Mouse (Mus musculus): ENCODE results near the gene Col4a2. TPM values are rescaled to one million over a fixed set of nuclear protein-coding genes. Genes with fewer than 3 reads are reported as not detected.

Col4a2 gene
- polyA plus RNA-seq (2015; fragmentation: Nextera tagmentation; extraction: Ambion mirVana): 121 and 126 TPM in 2 replicates

DNA sequence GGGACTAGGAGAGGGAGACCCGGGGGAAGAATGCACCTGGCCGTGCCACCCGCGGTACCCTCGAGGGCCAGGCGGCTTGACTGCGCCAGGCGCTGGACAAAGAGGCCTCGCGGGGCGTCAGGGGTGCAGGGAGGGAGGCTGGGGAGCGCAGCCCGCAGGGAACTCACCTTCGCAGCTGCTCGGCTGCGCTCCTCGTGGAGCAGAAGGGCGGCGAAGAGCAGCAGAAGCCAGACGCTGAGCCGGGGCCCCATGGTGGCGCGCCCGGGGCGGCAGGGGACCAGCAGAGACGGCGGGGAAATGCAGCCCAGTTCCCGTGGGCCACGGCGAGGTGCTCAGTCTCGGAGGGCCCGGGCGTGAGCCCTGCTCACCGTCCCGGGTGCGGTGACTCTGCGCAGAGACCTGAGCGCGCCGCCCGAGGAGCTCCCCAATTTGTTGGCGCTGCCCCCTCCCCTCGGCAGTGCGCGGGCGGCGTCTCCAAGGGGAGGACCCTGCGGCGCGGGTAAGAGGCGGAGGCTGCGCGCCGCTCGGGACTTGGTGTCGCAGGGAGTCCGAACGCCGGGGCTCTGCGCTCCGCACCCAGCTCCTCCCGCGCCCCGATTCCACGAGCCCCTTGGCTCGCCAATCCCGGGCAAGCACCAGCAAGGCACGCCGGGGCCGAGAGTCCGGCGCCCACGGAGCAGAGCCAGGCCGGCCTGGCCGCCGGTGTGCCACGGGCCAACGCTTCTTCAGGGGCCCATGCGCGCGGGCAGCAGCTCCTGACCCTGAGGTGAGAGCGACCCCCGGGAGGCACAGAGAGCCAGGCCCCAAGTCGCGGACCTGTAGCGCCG, at the start of gene Col4a2, which contains the start of gene Col4a1:
Gene Col4a2, plus strand, starts transcription at position 457 of the 827 bp plus-strand sequence.
Gene Col4a1, minus strand, starts transcription at position 478 of the 827 bp plus-strand sequence.
- Histone ChIP-seq H3K27ac (peak within 1 kb of the TSS; percentile 90), H3K36me3 (peaks cover 4% of the 10 kb centered on the region; the same call in 1 of the 2 replicates), H3K4me2 (peak within 1 kb of the TSS; percentile 71), H3K9me3 (no peaks in the 10 kb centered on the region), H3K27me3 (no peaks in the 10 kb centered on the region), H3K4me1 (peaks cover 71% of the 10 kb centered on the region), H3K4me3 (peak within 1 kb of the TSS; percentile 77), H3K9ac (peak within 1 kb of the TSS; percentile 90)
- ATAC-seq (ENCODE audit: borderline replicate concordance, extremely low read depth, low FRiP score, low TSS enrichment): peak; percentile 86
- under 1% methylated on average over 84 of the region's 87 CpGs for WGBS

DNA sequence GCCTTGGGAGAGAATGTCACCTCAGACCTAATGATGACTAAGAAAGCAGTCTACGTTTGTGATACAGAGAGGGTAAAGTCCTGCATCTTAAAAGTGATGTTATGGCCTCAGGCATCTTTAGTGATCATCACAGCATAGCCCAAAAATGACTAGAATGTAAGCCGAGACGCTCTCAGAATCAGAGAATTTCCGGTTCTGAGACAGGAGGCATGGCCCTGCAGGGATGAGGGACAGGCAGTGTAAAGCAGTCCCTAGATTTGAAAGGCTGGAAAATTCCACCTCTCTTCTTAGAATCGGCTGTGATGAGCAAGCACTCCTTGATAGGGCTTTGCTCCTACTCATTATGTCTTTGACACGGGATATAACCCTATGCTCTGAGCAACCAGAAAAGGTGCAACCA, 48.8 kb upstream of the Col4a2 start:
- Histone ChIP-seq H3K9me3 (no peaks in the 10 kb centered on the region), H3K27ac (no peak overlapping the region), H3K27me3 (no peaks in the 10 kb centered on the region), H3K4me3 (no peak overlapping the region), H3K9ac (no peak overlapping the region), H3K36me3 (peaks cover 9% of the 10 kb centered on the region; the same call in 1 of the 2 replicates), H3K4me2 (no peak overlapping the region), H3K4me1 (peaks cover 68% of the 10 kb centered on the region)
- ATAC-seq (ENCODE audit: borderline replicate concordance, extremely low read depth, low FRiP score, low TSS enrichment): no peak
- 84% methylated on average over 6 of the region's 6 CpGs for whole genome bisulfite sequencing

DNA sequence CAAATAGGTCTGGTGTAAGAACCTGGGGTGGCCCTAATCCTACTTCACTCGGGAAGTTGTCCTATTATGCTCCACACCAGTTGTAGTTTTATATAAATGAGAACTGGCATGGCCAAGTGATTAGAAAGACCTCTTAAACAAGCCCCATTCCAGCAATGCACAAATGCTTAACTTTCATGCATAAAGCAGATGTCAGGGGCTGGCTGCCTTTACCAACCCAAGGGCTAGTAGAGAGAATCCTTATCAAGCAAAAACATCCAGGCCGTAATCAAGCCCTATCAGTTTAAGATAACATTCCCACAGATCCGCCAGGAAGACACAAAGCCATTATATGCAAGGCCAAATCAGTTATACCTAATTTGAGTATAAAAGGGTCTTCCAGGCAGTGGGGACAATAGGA, 46.6 kb upstream of the Col4a2 start:
- no peak overlapping the region for H3K4me3 ChIP-seq
- no peak overlapping the region for H3K9ac ChIP-seq
- peaks cover 55% of the 10 kb centered on the region for H3K4me1 ChIP-seq
- no peak overlapping the region for H3K27ac ChIP-seq
- no peaks in the 10 kb centered on the region for H3K27me3 ChIP-seq
- H3K4me2 ChIP-seq: no peak overlapping the region
- 74% methylated on average over 3 of the region's 3 CpGs for WGBS
- no peak for ATAC-seq (ENCODE audit: borderline replicate concordance, extremely low read depth, low FRiP score, low TSS enrichment)
- peaks cover 9% of the 10 kb centered on the region; the same call in 1 of the 2 replicates for H3K36me3 ChIP-seq
- H3K9me3 ChIP-seq: no peaks in the 10 kb centered on the region

DNA sequence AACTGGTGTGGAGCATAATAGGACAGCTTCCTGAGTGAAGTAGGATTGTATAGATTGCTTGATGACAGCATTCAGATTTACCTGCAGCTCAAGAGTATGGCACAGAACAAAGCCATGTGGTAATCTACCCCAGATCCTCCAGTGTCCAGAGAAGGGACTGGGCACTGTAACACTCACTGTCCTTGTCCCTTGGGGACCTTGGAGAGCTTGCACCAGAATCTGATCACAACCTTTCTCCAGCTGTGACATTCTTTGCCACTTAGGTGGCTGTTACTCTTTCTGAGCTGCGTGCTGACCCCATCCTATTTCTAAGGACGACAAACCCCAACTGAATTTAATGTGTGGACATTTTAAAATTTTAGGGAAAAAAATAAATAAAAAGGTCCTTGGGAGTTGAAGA, 46.1 kb upstream of the Col4a2 start:
- WGBS: 73% methylated on average over 2 of the region's 2 CpGs
- Histone ChIP-seq H3K9me3 (no peaks in the 10 kb centered on the region), H3K27ac (no peak overlapping the region), H3K9ac (no peak overlapping the region), H3K4me1 (peaks cover 55% of the 10 kb centered on the region), H3K36me3 (peaks cover 9% of the 10 kb centered on the region; the same call in 1 of the 2 replicates), H3K27me3 (no peaks in the 10 kb centered on the region), H3K4me3 (no peak overlapping the region), H3K4me2 (no peak overlapping the region)
- ATAC-seq (ENCODE audit: borderline replicate concordance, extremely low read depth, low FRiP score, low TSS enrichment): no peak

DNA sequence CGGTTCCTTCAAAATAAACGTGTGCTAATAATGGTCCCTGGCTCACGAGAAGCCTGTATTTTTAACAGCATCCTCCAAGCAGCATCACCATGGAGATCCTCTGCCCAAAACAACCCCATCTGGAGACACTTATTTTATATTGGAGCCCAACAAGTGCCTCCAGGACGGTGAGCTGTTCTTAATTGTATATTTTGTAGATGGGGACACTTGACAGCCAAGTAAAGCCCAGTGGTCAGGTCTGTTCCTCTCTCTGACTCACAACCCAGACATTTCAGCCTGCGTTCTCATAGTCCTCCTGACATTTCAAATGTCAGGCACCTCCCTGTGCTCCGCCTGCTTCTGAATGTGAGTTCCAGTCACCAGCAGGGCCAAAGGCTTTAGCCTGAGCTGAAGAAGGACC, 43.9 kb upstream of the Col4a2 start:
- 65% methylated on average over 6 of the region's 6 CpGs for WGBS
- ATAC-seq (ENCODE audit: borderline replicate concordance, extremely low read depth, low FRiP score, low TSS enrichment): no peak
- Histone ChIP-seq H3K36me3 (peaks cover 9% of the 10 kb centered on the region; the same call in 1 of the 2 replicates), H3K9me3 (no peaks in the 10 kb centered on the region), H3K4me1 (peaks cover 62% of the 10 kb centered on the region), H3K4me2 (no peak overlapping the region), H3K4me3 (no peak overlapping the region), H3K27ac (no peak overlapping the region), H3K27me3 (no peaks in the 10 kb centered on the region), H3K9ac (no peak overlapping the region)

DNA sequence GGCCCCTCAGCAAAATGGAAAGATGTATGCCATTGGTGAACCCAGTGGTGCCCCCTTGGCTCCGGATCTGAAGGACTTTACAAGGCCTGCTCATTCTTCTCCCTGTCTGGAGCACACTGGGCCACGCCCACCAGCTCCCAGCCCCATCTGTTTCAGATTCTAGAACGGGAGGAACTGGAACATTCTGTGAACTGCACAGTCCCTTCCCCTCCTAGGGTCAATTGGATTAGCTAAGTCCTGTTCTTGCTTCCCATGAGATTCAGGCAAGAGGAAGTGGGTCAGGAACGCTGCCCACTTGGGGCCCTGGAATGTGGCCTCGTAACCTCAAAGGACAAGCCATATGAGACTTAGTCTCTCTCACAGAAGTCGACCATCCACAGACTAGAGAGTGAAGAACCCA, 41.8 kb upstream of the Col4a2 start:
- Histone ChIP-seq H3K4me2 (no peak overlapping the region), H3K27me3 (no peaks in the 10 kb centered on the region), H3K9ac (no peak overlapping the region), H3K27ac (no peak overlapping the region), H3K4me3 (no peak overlapping the region), H3K36me3 (peaks cover 9% of the 10 kb centered on the region; the same call in 1 of the 2 replicates), H3K9me3 (no peaks in the 10 kb centered on the region), H3K4me1 (peaks cover 72% of the 10 kb centered on the region)
- WGBS: 57% methylated on average over 6 of the region's 6 CpGs
- ATAC-seq (ENCODE audit: borderline replicate concordance, extremely low read depth, low FRiP score, low TSS enrichment): no peak

DNA sequence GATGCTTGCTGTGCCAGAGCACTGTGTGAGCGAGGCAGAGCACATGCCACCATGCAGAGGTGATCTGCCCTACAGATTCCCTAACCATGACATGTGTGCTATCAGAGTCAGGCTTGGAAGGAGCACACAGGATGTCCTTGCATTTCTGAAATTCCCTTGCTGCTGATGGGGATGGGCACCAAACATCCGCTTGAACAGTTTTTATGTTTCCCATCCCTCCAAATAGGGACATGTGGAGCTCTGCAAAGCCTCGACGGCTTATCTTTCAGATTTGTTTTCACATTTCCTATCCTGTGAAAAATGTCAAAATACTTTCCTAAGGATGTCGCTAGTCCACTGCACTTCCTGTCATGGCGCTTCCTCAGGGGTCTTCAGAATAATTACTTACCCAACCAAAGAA, 40.4 kb upstream of the Col4a2 start:
- ATAC-seq (ENCODE audit: borderline replicate concordance, extremely low read depth, low FRiP score, low TSS enrichment): no peak
- Histone ChIP-seq H3K4me1 (peaks cover 85% of the 10 kb centered on the region), H3K27me3 (no peaks in the 10 kb centered on the region), H3K4me2 (no peak overlapping the region), H3K9ac (no peak overlapping the region), H3K27ac (peak overlapping the region; percentile 56; the same call in 1 of the 2 replicates), H3K9me3 (no peaks in the 10 kb centered on the region), H3K36me3 (no peaks in the 10 kb centered on the region), H3K4me3 (no peak overlapping the region)
- WGBS: 50% methylated on average over 6 of the region's 6 CpGs

DNA sequence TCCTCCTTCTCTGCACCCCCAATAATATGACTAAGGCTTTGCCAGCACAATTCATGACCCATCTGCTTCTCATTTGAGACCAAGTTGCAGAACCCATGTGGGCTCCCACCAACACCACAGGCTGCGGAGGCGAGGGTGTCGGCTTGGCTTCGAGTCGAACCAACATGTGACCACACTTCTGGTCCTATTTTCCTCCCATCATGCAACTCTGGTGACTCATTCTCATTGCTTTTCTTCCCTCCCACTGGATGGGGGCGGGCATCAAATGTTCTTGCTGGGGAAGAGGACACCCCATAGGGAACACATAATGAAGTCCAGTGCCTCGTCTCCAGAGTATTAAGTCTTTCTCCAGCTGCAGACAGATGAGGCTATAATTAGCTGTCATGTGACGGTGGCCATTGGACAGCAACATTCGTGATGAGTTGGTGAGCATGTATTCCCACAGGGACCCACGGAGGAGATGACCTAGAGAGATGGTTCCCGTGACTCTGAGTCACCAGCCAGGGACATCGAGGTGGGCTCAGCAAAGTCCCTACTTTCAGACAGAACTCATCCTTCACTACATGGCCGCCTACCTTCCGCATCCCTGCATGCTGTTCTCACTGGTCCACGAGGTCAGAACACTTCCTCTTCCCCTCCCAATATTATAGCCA, 39.0 kb upstream of the Col4a2 start:
- WGBS: 69% methylated on average over 15 of the region's 15 CpGs
- Histone ChIP-seq H3K36me3 (no peaks in the 10 kb centered on the region), H3K9ac (no peak overlapping the region), H3K4me2 (no peak overlapping the region), H3K27ac (peak overlapping the region; percentile 38; the same call in 1 of the 2 replicates), H3K27me3 (no peaks in the 10 kb centered on the region), H3K4me1 (peaks cover 85% of the 10 kb centered on the region), H3K9me3 (no peaks in the 10 kb centered on the region), H3K4me3 (no peak overlapping the region)
- no peak for ATAC-seq (ENCODE audit: borderline replicate concordance, extremely low read depth, low FRiP score, low TSS enrichment)

DNA sequence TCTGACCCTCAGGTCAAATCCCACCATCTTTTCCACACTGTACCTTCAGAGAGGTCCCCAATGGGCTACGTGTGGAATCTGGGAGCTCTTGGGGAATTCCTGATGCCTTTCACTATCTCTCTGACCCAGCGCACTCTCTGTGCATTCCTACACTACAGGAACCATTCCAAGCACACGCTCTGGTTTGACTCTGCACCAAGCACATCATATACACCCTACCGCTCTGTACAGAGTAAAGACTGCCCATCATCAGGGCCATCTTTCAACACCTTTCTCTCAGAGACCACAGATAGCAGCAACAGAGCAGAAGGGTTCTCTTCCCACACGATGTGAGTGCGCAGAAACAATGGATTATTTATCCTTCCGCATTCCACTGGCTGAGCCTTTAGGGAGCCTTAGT, 38.2 kb upstream of the Col4a2 start:
- no peak for ATAC-seq (ENCODE audit: borderline replicate concordance, extremely low read depth, low FRiP score, low TSS enrichment)
- H3K36me3 ChIP-seq: no peaks in the 10 kb centered on the region
- peak overlapping the region; percentile 38; the same call in 1 of the 2 replicates for H3K27ac ChIP-seq
- no peaks in the 10 kb centered on the region for H3K9me3 ChIP-seq
- WGBS: 59% methylated on average over 7 of the region's 7 CpGs
- H3K4me2 ChIP-seq: no peak overlapping the region
- no peaks in the 10 kb centered on the region for H3K27me3 ChIP-seq
- no peak overlapping the region for H3K9ac ChIP-seq
- H3K4me3 ChIP-seq: no peak overlapping the region
- peaks cover 85% of the 10 kb centered on the region for H3K4me1 ChIP-seq

DNA sequence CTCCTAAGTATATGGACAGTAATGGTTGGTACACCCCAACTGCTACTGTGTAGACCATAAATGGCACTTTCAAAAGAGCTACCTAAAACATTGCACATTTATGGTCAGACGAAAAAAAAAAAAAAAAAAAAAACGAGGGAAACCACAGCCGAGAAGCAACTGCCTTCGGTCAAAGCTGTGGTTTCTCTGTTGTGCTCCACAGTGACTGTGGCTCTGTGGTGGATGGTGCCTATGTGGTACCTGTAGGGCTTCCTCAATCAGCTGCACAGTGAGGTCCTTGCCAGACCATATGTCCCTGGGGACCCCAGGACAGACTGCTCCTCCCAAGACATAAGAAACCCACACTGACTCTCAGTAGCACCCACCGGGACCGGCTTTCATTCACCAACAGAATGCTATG, 36.3 kb upstream of the Col4a2 start:
- 66% methylated on average over 5 of the region's 6 CpGs for WGBS
- Histone ChIP-seq H3K27me3 (no peaks in the 10 kb centered on the region), H3K9ac (peak overlapping the region; percentile 17; the same call in 1 of the 2 replicates), H3K36me3 (no peaks in the 10 kb centered on the region), H3K4me3 (no peak overlapping the region), H3K4me2 (no peak overlapping the region), H3K9me3 (no peaks in the 10 kb centered on the region), H3K4me1 (peaks cover 96% of the 10 kb centered on the region), H3K27ac (no peak overlapping the region)
- no peak for ATAC-seq (ENCODE audit: borderline replicate concordance, extremely low read depth, low FRiP score, low TSS enrichment)

DNA sequence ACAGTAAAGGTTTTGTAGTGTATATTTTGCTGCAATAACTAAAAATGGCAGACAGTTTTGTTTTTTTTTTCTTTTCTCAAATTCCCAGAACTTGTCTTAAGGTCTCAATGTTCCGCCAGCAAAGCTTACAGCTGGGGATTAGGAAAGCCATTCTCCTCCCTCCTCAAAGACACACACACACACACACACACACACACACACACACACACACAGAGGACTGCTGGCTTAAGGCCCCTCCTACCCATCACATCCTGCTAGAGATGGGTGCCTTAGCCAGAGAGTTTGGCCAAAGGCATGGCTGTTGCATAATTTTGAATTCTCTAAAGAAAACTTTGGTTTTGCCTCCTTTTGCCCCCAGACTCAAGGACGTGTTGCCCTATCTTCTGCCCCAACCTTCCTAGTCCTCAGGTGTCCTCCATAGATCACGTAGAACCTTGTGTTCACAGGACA, 35.0 kb upstream of the Col4a2 start:
- H3K4me1 ChIP-seq: peaks cover 93% of the 10 kb centered on the region
- ATAC-seq (ENCODE audit: borderline replicate concordance, extremely low read depth, low FRiP score, low TSS enrichment): peak; percentile 60
- H3K27me3 ChIP-seq: no peaks in the 10 kb centered on the region
- no peaks in the 10 kb centered on the region for H3K36me3 ChIP-seq
- no peaks in the 10 kb centered on the region for H3K9me3 ChIP-seq
- no peak overlapping the region for H3K9ac ChIP-seq
- H3K4me2 ChIP-seq: no peak overlapping the region; the same call in 1 of the 2 replicates
- WGBS: 57% methylated on average over 3 of the region's 3 CpGs
- peak overlapping the region; percentile 94 for H3K27ac ChIP-seq
- H3K4me3 ChIP-seq: no peak overlapping the region

All from lung, embryonic 15.5 days (tissue).